Mouse (Mus musculus): Measurements from ENCODE around the gene Fgfr4. TPM values are rescaled to one million over a fixed set of nuclear protein-coding genes. Genes with fewer than 3 reads are reported as not detected.
A peak's percentile ranks its signal among the peaks of the same experiment; 100 is the strongest.

The Fgfr4 gene
- under 1 TPM; 0.31 to 0.39 TPM for total RNA-seq (2021)
- long read RNA-seq, experiment 1 = 0 reads
- long read RNA-seq, experiment 2, partial matches to known transcripts = 0 of 1 reads
- long read RNA-seq, experiment 2, other reads (novel, unspliced or antisense) = 0 of 1 reads

- peak; percentile 19 to 31 for DNase-seq
- intact Hi-C loops (cut with DNase I) = no loop called here
Observed at GRCm38 (mm10) chr13:55152621-55153415, at the start of gene Fgfr4. Gene Fgfr4 (plus strand): TSS chr13:55152640.

GRCm38 (mm10) chr13:55103351-55103750 is 49.1 kb upstream of the Fgfr4 start:
- no peak for DNase-seq
- intact Hi-C loops (cut with DNase I) = no loop called here

- peak; percentile 98 to 99 for DNase-seq
- intact Hi-C loops (cut with DNase I) = no loop called here
Observed at GRCm38 (mm10) chr13:55105045-55105952, 47.1 kb upstream of the Fgfr4 start, which contains the start of gene Zfp346. Gene Zfp346 (plus strand): TSS chr13:55105311.

GRCm38 (mm10) chr13:55105953-55106691 is 46.3 kb upstream of the Fgfr4 start:
- intact Hi-C loops (cut with DNase I) = no loop called here
- DNase-seq = peak in 1 of 2 experiments; percentile 5

- intact Hi-C loops (cut with DNase I) = no loop called here
Observed at GRCm38 (mm10) chr13:55107116-55107515, 45.3 kb upstream of the Fgfr4 start.

GRCm38 (mm10) chr13:55107694-55108093 is 44.7 kb upstream of the Fgfr4 start:
- intact Hi-C loops (cut with DNase I) = no loop called here
- peak; percentile 36 to 56 for DNase-seq

More at GRCm38 (mm10) chr13:55107116-55107515, 45.3 kb upstream of the Fgfr4 start:
- DNase-seq = no peak

GRCm38 (mm10) chr13:55114375-55114774 is 38.1 kb upstream of the Fgfr4 start:
- intact Hi-C loops (cut with DNase I) = no loop called here
- DNase-seq = no peak

GRCm38 (mm10) chr13:55124903-55125302 is 27.5 kb upstream of the Fgfr4 start:
- DNase-seq = no peak
- intact Hi-C loops (cut with DNase I) = no loop called here

- intact Hi-C loops (cut with DNase I) = no loop called here
- no peak for DNase-seq
Observed at GRCm38 (mm10) chr13:55133448-55133847, 19.0 kb upstream of the Fgfr4 start, which contains the start of gene Gm17617. Gene Gm17617 (minus strand): TSS chr13:55133548.

GRCm38 (mm10) chr13:55135382-55135781 is 17.1 kb upstream of the Fgfr4 start:
- DNase-seq = peak in 1 of 2 experiments; percentile 45
- intact Hi-C loops (cut with DNase I) = loop anchor here (1.0 kb wide), 1 partner anchor 43 kb away; no protein-coding TSS in a partner anchor

- DNase-seq = no peak
- intact Hi-C loops (cut with DNase I) = no loop called here
Observed at GRCm38 (mm10) chr13:55140271-55140670, 12.2 kb upstream of the Fgfr4 start.

- DNase-seq = no peak
- intact Hi-C loops (cut with DNase I) = no loop called here
Observed at GRCm38 (mm10) chr13:55153951-55154350, 1.5 kb downstream of the Fgfr4 start.

GRCm38 (mm10) chr13:55162365-55162764 is 9.9 kb downstream of the Fgfr4 start:
- intact Hi-C loops (cut with DNase I) = no loop called here

GRCm38 (mm10) chr13:55163553-55163952 is 11.1 kb downstream of the Fgfr4 start:
- DNase-seq = peak; percentile 36 to 37

More at GRCm38 (mm10) chr13:55162365-55162764, 9.9 kb downstream of the Fgfr4 start:
- no peak for DNase-seq

GRCm38 (mm10) chr13:55165831-55166339 is 13.4 kb downstream of the Fgfr4 start:
- intact Hi-C loops (cut with DNase I) = no loop called here
- DNase-seq = no peak

More at GRCm38 (mm10) chr13:55163553-55163952, 11.1 kb downstream of the Fgfr4 start:
- intact Hi-C loops (cut with DNase I) = no loop called here

GRCm38 (mm10) chr13:55166806-55167725 is 14.6 kb downstream of the Fgfr4 start:
- no peak for DNase-seq
- intact Hi-C loops (cut with DNase I) = no loop called here

GRCm38 (mm10) chr13:55167798-55168197 is 15.4 kb downstream of the Fgfr4 start:
- no peak for DNase-seq
- intact Hi-C loops (cut with DNase I) = no loop called here

- intact Hi-C loops (cut with DNase I) = no loop called here
- DNase-seq = no peak
Observed at GRCm38 (mm10) chr13:55168255-55168654, 15.8 kb downstream of the Fgfr4 start.

- intact Hi-C loops (cut with DNase I) = no loop called here
- peak; percentile 72 to 77 for DNase-seq
Observed at GRCm38 (mm10) chr13:55168958-55169369, 16.5 kb downstream of the Fgfr4 start.

Measured in heart, postnatal 14 days (tissue).